Mouse (Mus musculus) limb, embryonic 10.5 days (tissue): ENCODE measurements around the gene 4931406P16Rik. TPM values are rescaled to one million over a fixed set of nuclear protein-coding genes. Genes with fewer than 3 reads are reported as not detected.
A peak's percentile ranks its signal among the peaks of the same experiment; 100 is the strongest.
"Not testable (repeated sequence)": the region's sequence is repeated elsewhere in the genome, so short reads cannot be mapped to it uniquely, and the experiment has no call there.

Experiments
- DNase-seq: peaks from one replicate; pipeline ENCODE4 v3.0.0-alpha.2; 2017; ENCODE audit warnings: low spot score
- H3K27ac ChIP-seq: fragments of 300-500 bp; sonication (generic); 2 replicates; pipeline ENCODE4 v1.5.1; 2016; ENCODE audit warnings: mild to moderate bottlenecking
- H3K27me3 ChIP-seq: fragments of 300-500 bp; sonication (generic); 2 replicates; pipeline ENCODE4 v1.6.1; 2016; ENCODE audit warnings: low read depth, mild to moderate bottlenecking; ENCODE audit not compliant: poor library complexity, severe bottlenecking
- H3K36me3 ChIP-seq: fragments of 300-500 bp; sonication (generic); 2 replicates; pipeline ENCODE4 v1.6.1; 2016; ENCODE audit warnings: mild to moderate bottlenecking, moderate library complexity
- H3K4me1 ChIP-seq: fragments of 300-500 bp; sonication (generic); 2 replicates; pipeline ENCODE4 v1.6.1; 2016
- H3K4me3 ChIP-seq: fragments of 300-500 bp; sonication (generic); 2 replicates; pipeline ENCODE4 v1.5.1; 2016; ENCODE audit warnings: mild to moderate bottlenecking, moderate library complexity
- H3K9me3 ChIP-seq: fragments of 300-500 bp; sonication (generic); replicated peaks from 2 replicates; pipeline ENCODE4 v1.6.1; 2016; ENCODE audit warnings: mild to moderate bottlenecking
- WGBS: fragments of 180-500 bp; shearing (Covaris S2); methylation state at CpG from one replicate; pipeline ENCODE4 v1.1.7; 2016; 5-methylcytosine and 5-hydroxymethylcytosine counted together
- polyA plus RNA-seq: library from polyadenylated mRNA; unstranded; fragments of >200 nt; fragmentation: Nextera tagmentation; extraction: Ambion mirVana; gene quantifications from 2 replicates; pipeline ENCODE4 v1.2.1, GENCODE M21; 2016

The 4931406P16Rik gene
- polyA plus RNA-seq, 1 experiment from 2014 or later, result 27.2 TPM

DNA sequence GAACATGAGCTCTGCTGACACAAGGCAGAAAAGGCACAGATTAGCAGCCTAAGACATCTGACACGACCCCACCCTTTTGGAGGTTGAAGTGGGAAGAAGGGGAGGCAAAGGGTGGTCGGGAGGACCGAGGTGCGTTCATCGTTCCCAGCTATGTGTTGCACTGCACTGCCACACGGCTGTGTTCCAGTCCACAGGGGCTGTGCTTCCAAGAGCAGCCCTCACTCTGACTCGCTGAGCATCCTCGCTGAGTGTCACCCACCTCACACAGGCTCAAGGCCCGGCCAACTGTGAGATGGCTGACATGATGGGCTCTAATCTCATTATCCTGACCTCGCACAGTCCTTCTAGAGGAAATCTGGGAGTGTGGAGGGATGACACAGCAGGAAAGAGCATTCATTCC lies 96.9 kb downstream of the 4931406P16Rik start:
- H3K27ac ChIP-seq, result no peak overlapping the region

DNA sequence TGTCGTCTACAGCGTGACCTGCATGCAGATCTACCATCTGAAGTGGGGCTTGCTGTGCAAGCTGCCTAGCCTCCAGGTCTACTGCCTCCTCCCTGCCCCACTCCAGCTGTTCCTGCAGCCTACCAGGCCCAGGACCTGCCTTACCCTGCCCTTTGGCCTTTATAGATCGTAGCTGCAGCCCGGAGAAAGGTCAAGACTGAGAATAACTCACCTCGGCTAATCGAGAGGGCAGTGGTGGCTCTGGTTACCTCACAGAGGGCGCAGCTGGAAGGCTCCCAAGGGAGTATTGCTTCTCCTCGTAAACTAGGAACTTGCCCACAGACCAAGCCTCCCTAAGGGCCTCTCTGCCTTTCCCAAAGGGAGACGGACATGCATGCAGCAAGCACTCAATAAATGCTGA lies 97.9 kb downstream of the 4931406P16Rik start:
- peaks cover 100% of the 10 kb centered on the region for H3K36me3 ChIP-seq
- no peaks in the 10 kb centered on the region for H3K27me3 ChIP-seq
- WGBS, result 91% methylated on average over 9 of the region's 9 CpGs
- H3K4me1 ChIP-seq, result no peaks in the 10 kb centered on the region
- no peak overlapping the region for H3K27ac ChIP-seq
- no peaks in the 10 kb centered on the region for H3K9me3 ChIP-seq
- no peak overlapping the region for H3K4me3 ChIP-seq
- no peak for DNase-seq

More for the DNA sequence above, 96.9 kb downstream of the 4931406P16Rik start:
- no peaks in the 10 kb centered on the region for H3K27me3 ChIP-seq
- H3K9me3 ChIP-seq, result no peaks in the 10 kb centered on the region
- no peak overlapping the region for H3K4me3 ChIP-seq
- WGBS, result 95% methylated on average over 10 of the region's 10 CpGs
- no peak for DNase-seq
- no peaks in the 10 kb centered on the region for H3K4me1 ChIP-seq
- H3K36me3 ChIP-seq, result peaks cover 100% of the 10 kb centered on the region

- no peaks in the 10 kb centered on the region for H3K27me3 ChIP-seq
- no peak overlapping the region for H3K4me3 ChIP-seq
- no peak for DNase-seq
- H3K9me3 ChIP-seq, result no peaks in the 10 kb centered on the region
- no peak overlapping the region for H3K27ac ChIP-seq
- 95% methylated on average over 8 of the region's 8 CpGs for WGBS
- H3K4me1 ChIP-seq, result no peaks in the 10 kb centered on the region
- peaks cover 100% of the 10 kb centered on the region for H3K36me3 ChIP-seq
Measured at GRCm38 (mm10) chr7:34214644-34215043, 98.7 kb downstream of the 4931406P16Rik start.

DNA sequence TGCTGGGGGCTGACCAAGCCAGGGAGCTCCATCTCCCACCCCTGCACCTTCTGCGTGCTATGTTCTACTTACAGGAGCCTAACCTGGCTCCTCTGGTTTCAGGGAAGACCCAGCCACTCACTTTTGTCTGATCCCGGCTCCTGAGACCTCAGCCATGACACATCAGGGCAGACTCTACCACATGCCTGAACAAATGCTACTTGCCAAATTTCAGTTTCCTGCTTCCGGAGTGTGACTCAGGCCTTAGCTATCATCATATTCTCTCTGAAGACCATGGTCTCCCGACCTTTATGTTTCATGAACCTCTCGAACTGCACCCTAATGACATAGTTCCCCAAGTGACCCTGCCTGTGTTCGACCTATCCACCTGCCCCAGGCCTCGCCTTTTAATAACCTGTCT lies 100.1 kb downstream of the 4931406P16Rik start:
- WGBS, result 90% methylated on average over 7 of the region's 7 CpGs
- no peaks in the 10 kb centered on the region for H3K27me3 ChIP-seq
- no peaks in the 10 kb centered on the region for H3K4me1 ChIP-seq
- H3K4me3 ChIP-seq, result no peak overlapping the region
- no peaks in the 10 kb centered on the region for H3K9me3 ChIP-seq
- H3K36me3 ChIP-seq, result peaks cover 100% of the 10 kb centered on the region
- no peak for DNase-seq
- no peak overlapping the region for H3K27ac ChIP-seq

DNA sequence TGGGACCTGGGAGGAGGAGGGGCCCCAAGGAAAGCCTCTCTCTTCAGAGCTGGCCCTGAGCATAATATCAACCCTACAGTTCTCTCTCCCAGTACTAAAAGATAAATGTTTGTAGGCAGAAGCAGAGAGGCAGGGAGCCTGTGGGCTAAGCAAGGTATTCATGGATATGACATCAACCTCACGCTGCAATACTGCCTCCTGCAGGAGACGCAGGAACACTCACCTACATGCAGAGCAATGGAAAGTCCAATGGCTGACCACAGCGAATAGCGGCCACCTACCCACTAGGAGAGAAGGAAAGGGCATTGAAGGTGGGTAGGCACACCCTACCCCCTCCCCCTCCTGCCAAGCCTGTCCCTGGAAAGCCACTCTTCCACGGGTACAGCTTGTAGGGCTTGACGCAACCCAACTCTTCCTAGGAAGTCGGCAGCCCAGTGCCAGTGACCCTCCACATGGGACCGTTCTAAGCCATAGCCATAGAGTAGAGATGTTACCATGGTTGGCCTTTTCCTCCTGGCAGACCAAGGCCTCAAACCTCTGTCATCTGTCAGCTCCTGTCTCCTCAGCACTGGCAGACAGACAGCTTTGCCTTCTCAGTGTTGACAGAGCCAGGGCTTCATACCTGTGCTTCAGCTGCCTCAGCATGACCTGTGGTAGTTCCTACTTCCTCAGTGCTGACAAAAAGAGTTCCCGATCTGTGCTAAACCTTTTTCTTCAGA lies 105.2 kb downstream of the 4931406P16Rik start:
- Histone ChIP-seq H3K4me1 (no peaks in the 10 kb centered on the region), H3K4me3 (no peak overlapping the region), H3K9me3 (no peaks in the 10 kb centered on the region), H3K36me3 (peaks cover 100% of the 10 kb centered on the region), H3K27ac (no peak overlapping the region), H3K27me3 (no peaks in the 10 kb centered on the region)
- no peak for DNase-seq
- WGBS, result 96% methylated on average over 9 of the region's 9 CpGs

GRCm38 (mm10) chr7:34206331-34206730 lies 107.0 kb downstream of the 4931406P16Rik start:
- no peak overlapping the region for H3K27ac ChIP-seq
- H3K36me3 ChIP-seq, result peaks cover 100% of the 10 kb centered on the region
- no peaks in the 10 kb centered on the region for H3K9me3 ChIP-seq
- no peaks in the 10 kb centered on the region for H3K4me1 ChIP-seq
- H3K4me3 ChIP-seq, result no peak overlapping the region
- H3K27me3 ChIP-seq, result no peaks in the 10 kb centered on the region
- WGBS, result 94% methylated on average over 6 of the region's 6 CpGs
- no peak for DNase-seq

- peaks cover 69% of the 10 kb centered on the region for H3K36me3 ChIP-seq
- DNase-seq, H3K9me3 ChIP-seq, H3K27ac ChIP-seq, H3K4me3 ChIP-seq, H3K27me3 ChIP-seq, H3K4me1 ChIP-seq: not testable (repeated sequence)
- 94% methylated on average over 10 of the region's 10 CpGs for WGBS
Measured at GRCm38 (mm10) chr7:34202147-34202546, 111.2 kb downstream of the 4931406P16Rik start.

GRCm38 (mm10) chr7:34200829-34201228 lies 112.5 kb downstream of the 4931406P16Rik start:
- Histone ChIP-seq H3K27ac (no peak overlapping the region), H3K9me3 (no peaks in the 10 kb centered on the region), H3K4me1 (no peaks in the 10 kb centered on the region), H3K27me3 (no peaks in the 10 kb centered on the region), H3K36me3 (peaks cover 56% of the 10 kb centered on the region), H3K4me3 (no peak overlapping the region)
- no peak for DNase-seq
- WGBS, result 97% methylated on average over 2 of the region's 2 CpGs

GRCm38 (mm10) chr7:34198346-34198745 lies 115.0 kb downstream of the 4931406P16Rik start:
- H3K4me3 ChIP-seq, result no peak overlapping the region
- no peaks in the 10 kb centered on the region for H3K27me3 ChIP-seq
- WGBS, result 58% methylated on average over 3 of the region's 3 CpGs
- H3K27ac ChIP-seq, result no peak overlapping the region
- peaks cover 41% of the 10 kb centered on the region for H3K36me3 ChIP-seq
- H3K9me3 ChIP-seq, result no peaks in the 10 kb centered on the region
- DNase-seq, result no peak
- peaks cover 5% of the 10 kb centered on the region for H3K4me1 ChIP-seq

- Histone ChIP-seq H3K4me3 (peak within 1 kb of the TSS; percentile 98), H3K9me3 (no peaks in the 10 kb centered on the region), H3K27me3 (no peaks in the 10 kb centered on the region), H3K36me3 (peaks cover 39% of the 10 kb centered on the region), H3K4me1 (peaks cover 5% of the 10 kb centered on the region), H3K27ac (peak within 1 kb of the TSS; percentile 90)
- DNase-seq, result peak; percentile 98
- WGBS, result 3% methylated on average over 70 of the region's 70 CpGs
Measured at GRCm38 (mm10) chr7:34196132-34197128, 116.9 kb downstream of the 4931406P16Rik start, which contains the start of gene Pdcd2l. Gene Pdcd2l (minus strand): TSS chr7:34196661.

DNA sequence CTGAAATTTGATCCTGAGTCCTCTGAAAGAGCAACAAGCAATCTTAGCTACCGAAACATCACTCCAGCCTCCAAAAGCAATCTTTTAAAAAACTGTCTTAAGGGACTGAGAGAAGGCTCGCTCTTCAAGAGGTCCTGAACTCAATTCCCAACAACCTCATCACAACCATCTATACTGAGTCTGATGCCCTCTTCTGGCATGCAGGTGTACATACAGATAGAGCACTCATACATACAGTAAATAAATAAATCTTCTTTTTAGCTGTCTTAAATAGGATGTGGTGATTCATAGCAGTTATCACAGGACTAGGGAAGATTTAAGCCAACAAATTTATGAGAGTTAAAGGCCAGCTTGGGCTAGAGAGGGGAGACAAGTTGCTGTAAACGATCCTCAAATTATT lies 117.7 kb downstream of the 4931406P16Rik start:
- no peak for DNase-seq
- Histone ChIP-seq H3K36me3 (peaks cover 35% of the 10 kb centered on the region), H3K9me3 (no peaks in the 10 kb centered on the region), H3K4me3 (peak overlapping the region; percentile 98), H3K27me3 (no peaks in the 10 kb centered on the region), H3K4me1 (peaks cover 5% of the 10 kb centered on the region), H3K27ac (peak overlapping the region; percentile 90)
- WGBS, result 52% methylated on average over 3 of the region's 3 CpGs

DNA sequence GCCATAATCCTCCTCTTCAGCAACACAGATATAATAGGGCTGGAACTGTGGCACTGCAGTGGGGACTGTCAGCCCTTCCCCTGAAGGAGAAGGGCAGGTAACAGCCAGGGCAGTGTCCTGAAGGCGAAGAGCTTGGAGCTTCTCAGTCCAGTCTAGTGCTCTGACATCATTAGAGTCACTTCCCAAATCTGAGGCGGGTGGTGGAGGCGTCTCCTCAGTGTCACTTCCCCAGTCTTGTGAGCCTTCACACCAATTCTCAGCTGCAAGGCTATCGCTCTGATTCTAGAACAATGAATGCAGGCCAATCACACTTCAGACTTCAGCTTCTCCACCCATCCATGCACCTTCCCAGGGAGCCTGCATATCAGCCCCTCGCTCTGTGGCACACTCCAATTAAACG lies 120.5 kb downstream of the 4931406P16Rik start:
- Histone ChIP-seq H3K27me3 (no peaks in the 10 kb centered on the region), H3K9me3 (no peaks in the 10 kb centered on the region), H3K4me1 (peaks cover 5% of the 10 kb centered on the region), H3K4me3 (no peak overlapping the region), H3K27ac (no peak overlapping the region), H3K36me3 (peaks cover 53% of the 10 kb centered on the region)
- WGBS, result 92% methylated on average over 6 of the region's 6 CpGs
- DNase-seq, result no peak
